Mouse (Mus musculus) MN1 (cell line): Measurements from ENCODE around the gene Rab35.
A peak's percentile ranks its signal among the peaks of the same experiment; 100 is the strongest.

Source experiments
- DNase-seq: peaks from one replicate; pipeline ENCODE4 v3.0.0-alpha.2; 2016; ENCODE audit warnings: low spot score

Rab35 gene

DNA sequence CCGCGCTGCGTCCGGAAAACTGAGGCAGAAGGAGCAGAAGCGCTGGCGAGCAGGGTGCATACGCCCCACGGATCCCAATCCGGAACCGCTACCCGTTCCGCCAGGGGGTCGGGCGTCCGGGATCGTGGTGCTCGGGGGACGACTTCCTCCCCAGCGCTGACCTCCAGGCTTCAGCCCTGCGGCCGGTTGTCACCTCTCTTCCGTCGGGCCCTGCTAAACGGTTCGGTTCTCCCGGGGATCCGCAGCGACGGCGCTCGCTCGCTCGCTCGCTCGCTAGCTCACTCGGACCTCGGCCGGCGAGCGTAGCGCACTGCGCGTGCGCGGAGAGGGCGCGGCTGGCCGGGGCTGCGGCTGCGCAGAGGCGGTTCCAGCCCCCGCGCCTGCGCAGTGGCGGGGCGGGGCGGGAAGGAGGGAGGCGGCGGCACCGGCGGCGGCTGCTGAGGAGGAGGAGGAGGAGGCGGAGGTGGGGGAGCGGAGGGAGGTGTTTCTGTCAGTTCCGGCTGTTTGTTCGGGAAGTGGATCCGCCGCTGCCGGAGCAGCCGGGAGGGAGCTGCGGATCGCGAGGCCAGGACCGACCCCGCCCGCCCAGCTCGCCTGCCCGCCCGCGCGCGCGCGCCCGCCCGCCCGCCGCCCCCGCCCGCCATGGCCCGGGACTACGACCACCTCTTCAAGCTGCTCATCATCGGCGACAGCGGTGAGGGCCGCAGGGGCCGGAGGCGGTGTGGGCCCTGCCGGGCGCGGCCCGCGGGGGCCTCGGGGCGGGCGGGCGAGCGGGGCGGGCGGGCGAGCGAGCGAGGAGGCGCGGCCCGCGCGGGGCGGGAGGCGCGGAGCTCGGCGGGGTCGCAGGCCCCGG lies at the start of gene Rab35:
TSS of gene Rab35 (plus strand) at position 404 of the 853 bp plus-strand sequence.
- DNase-seq = peak; percentile 94

- DNase-seq = no peak
Measured at GRCm38 (mm10) chr5:115585616-115586015, 46.1 kb upstream of the Rab35 start.

DNA sequence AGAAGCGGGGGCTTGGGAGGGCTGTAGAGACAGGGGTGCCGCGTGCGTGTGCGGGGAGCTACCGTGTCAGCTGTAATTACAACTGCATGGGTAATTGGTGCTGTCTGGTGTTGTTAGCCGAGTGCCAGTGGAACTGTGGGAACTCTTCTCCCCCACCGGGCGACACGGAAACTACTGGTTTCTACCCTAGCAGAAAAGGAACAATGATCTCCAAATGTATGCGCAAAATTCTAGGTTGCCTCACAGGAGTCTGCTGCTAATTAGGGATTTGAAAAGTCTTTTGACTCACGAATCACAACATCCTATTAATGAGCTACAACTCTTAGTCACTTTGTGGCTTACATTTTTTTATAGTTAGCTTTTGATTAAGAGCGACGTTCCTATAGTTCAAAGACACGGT lies 45.5 kb upstream of the Rab35 start:
- no peak for DNase-seq

- no peak for DNase-seq
Measured at GRCm38 (mm10) chr5:115586780-115587179, 44.9 kb upstream of the Rab35 start.

DNA sequence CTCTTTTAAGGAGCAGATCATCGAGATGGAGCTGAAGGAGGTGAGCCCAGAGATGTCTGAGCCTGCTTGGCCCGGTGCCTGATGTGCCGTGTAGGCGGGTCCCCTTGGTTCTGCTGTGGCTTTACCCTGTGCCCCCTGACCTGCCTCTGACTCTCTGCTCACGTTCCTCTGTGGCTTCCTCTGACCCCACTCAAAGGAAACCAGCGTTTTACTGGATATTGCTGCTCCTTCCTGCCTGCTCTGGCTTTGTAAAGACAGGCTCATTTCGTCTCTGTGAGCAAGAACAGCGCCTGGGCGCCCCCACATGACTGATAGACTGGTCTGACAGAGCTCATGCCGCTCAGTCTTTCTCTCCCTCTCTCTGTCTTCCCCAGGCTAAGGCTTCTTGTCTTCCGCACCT lies 40.7 kb upstream of the Rab35 start:
- DNase-seq = no peak

- DNase-seq = no peak
Measured at GRCm38 (mm10) chr5:115591506-115591905, 40.2 kb upstream of the Rab35 start.

DNA sequence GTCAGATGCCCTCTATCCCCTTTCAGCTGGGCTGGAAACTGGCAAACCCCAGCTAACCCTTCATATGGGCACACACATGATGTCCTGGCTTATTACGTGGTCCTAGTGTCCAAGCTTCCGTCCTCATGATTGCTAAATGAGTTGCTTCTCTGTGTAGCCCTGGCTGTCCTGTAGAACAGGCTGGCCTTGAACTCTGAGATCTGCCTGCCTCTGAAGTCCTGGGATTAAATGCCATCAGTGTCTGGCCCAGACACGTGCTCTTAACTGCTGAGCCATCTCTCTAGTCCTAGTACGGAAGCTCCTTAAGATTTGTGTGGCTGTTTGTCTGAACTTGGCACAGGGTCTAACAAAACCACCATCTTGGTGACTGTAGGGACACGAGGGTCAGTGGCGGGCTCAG lies 28.1 kb upstream of the Rab35 start:
- DNase-seq = no peak

DNA sequence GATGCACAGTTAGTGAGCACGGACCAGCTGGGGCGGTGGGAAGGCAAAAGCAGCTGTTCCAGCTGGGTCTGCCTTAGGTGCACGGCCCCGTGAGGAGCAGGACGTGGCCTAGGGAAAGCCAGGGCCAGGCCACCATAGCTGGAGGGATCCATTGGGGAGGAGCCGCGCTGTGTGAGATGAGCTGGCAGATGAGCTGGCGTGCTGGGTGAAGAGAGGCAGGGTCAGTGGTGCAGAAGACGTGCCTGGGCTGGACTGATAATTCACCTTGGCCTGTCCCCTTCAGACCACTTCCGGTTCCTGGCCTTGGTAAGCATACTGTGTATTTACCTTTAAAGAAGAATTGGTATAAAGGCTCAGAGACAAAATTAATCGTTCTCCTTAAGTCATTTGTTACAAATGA lies 20.1 kb upstream of the Rab35 start:
- DNase-seq = no peak

DNA sequence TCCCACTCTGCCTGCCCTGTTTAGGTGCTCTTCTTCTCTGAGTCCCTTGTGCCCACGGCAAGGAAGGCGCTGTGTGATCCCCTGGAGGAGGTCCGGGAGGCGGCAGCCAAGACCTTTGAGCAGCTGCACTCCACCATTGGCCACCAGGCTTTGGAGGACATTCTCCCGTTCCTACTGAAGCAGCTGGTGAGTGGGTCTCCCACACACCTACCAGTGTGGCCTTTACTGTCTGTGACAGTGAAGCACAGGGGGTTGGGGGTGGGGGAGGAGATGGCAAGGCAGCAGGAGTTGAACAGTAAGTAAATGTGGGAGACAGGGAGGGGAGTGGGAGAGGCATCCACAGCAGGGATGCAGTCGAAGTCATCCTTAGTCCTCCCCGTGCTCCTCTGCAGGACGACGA lies 18.4 kb upstream of the Rab35 start:
- no peak for DNase-seq

DNA sequence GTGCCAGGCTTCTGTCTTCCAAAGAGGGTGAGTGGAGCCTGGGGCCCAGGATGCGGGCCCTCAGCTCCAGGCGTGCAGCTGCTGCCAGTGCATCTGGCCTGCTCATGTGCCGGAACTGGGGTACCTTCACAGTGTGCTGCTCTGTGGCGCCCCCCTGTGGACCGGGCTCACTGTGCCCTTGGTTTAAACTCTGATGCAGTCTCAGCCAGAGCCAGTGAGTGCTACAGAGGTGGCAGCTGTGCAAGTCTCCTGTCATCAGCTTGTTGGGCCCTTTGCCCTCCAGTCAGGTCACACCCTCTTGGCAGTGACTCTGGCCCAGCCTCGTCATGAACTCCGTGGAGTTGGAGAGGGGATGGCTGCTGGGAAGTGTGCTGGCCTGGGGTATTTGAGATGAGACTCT lies 16.8 kb upstream of the Rab35 start:
- DNase-seq = peak; percentile 41

GRCm38 (mm10) chr5:115619690-115620089 lies 12.0 kb upstream of the Rab35 start:
- DNase-seq = no peak

GRCm38 (mm10) chr5:115622686-115623085 lies 9.0 kb upstream of the Rab35 start:
- no peak for DNase-seq

DNA sequence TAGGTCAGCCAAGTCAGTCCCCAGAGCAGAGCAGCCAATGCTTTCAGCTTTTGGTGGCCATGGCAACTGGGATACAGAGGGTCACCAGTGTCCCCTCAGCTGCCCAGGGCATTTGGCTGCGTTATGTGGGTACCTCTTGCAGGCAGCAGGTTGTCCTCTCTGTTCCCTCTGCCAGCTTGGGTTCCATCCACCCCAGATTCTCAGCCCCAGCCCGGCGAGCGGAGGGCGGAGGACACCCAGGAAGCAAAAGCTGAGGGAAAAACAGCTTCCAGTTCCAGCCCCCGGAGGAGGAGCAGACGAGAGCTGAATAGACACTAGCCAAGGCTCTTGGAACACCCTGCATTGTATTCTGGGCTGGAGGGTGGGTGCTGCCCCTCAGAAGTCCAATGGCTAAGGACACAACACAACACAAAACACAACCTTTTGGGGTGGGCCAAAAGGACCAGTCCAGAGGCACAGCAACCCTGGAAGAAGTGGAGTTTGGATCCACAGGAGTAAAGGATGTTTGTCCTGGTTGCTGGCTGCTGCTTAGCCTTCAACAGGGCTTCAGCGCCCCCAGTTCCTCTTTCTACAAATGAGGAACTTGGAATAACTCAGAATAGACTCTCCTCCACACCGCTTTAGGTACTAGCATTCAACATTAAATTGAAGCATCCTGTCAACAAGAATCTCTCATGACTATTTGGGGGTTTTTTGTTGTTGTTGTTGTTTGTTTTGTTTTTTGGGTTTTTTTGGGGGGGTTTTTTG lies 7.8 kb upstream of the Rab35 start:
- no peak for DNase-seq

- DNase-seq = no peak
Measured at GRCm38 (mm10) chr5:115626237-115626886, 5.3 kb upstream of the Rab35 start.

- DNase-seq = no peak
Measured at GRCm38 (mm10) chr5:115628083-115628482, 3.6 kb upstream of the Rab35 start.

GRCm38 (mm10) chr5:115629672-115630071 lies 2.0 kb upstream of the Rab35 start:
- DNase-seq = no peak

- DNase-seq = no peak
Measured at GRCm38 (mm10) chr5:115630291-115630690, 1.4 kb upstream of the Rab35 start.

DNA sequence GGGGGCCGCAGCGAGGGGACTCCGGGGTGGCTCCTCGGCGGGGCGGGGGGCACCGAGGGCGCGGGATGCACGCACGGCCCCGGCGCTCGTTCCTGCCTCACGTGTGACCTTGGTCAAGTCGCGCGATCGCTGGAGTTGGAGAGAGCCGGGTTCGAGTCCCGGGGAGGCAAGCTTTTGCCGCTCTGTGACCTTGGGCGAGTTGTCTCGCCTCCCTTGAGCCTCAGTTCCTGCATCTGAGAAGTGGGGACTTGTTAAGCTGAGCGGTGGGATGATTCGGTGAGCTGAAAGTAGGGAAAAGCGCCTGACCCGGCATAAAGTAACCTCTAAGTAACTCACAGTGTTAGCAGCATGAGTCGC lies 628 bp downstream of the Rab35 start:
- peak; percentile 32 for DNase-seq

- no peak for DNase-seq
Measured at GRCm38 (mm10) chr5:115633060-115633459, 1.4 kb downstream of the Rab35 start.

- peak; percentile 26 for DNase-seq
Measured at GRCm38 (mm10) chr5:115634046-115634445, 2.3 kb downstream of the Rab35 start.

- DNase-seq = no peak
Measured at GRCm38 (mm10) chr5:115635536-115635935, 3.8 kb downstream of the Rab35 start.

DNA sequence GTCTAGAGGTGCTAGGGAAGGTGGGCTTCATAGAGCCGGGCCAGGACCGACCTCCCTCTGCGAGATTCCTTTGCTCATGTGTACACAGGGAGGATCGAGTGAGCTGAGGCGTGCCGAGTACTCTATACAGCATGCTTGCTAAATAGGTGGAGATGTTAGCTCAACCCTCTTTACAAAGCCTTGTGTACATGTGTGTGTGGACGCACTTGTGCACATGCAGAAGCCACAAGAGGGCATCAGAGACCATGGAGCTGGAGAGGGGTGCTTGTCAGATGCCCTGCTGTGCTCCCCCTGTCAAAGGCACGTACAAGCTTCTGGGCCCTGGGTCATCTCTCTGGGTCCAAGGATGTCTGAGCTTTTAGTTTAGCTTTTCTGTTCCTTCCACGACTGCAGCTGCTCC lies 12.5 kb downstream of the Rab35 start:
- DNase-seq = no peak

DNA sequence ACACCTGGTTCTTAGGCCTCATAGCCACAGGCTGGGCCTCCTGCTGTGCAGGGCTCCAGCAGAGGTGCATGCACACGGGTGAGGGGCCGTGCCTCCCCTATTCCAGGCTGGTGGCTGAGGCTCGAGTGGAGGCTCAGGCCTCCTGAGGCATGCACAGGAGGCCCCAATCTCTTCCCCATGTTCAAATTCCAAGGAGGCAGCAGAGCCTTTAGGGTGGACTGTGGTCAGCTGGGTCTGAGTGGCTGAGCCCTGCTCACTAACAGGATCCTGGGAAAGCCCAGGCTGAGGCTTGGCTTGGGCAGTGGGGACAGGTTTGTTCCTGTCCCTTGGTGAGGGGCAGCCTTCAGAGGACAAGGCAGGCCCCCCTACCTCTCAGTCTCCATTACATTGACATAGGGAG lies 17.2 kb downstream of the Rab35 start:
- DNase-seq = no peak
